Mouse (Mus musculus) liver, embryonic 12.5 days (tissue): ENCODE data around the gene Nup54. TPM values are rescaled to one million over a fixed set of nuclear protein-coding genes. Genes with fewer than 3 reads are reported as not detected.
A peak's percentile ranks its signal among the peaks of the same experiment; 100 is the strongest.

ENCODE experiments used
- ATAC-seq: fragments of 200-750 bp; cut with Nextera tagmentation; 2 replicates; pipeline ENCODE4 v1.8.0; 2017; ENCODE audit warnings: moderate number of reproducible peaks, mild to moderate bottlenecking, moderate library complexity
- H3K27ac ChIP-seq: fragments of 300-500 bp; sonication (generic); 2 replicates; pipeline ENCODE4 v1.5.1; 2016; ENCODE audit warnings: mild to moderate bottlenecking
- H3K27me3 ChIP-seq: fragments of 300-500 bp; sonication (generic); replicated peaks from 2 replicates; pipeline ENCODE4 v1.6.1; 2016; ENCODE audit warnings: mild to moderate bottlenecking, moderate library complexity
- H3K36me3 ChIP-seq: fragments of 300-500 bp; sonication (generic); 2 replicates; pipeline ENCODE4 v1.6.1; 2016; ENCODE audit warnings: mild to moderate bottlenecking, moderate library complexity
- H3K4me1 ChIP-seq: fragments of 300-500 bp; sonication (generic); 2 replicates; pipeline ENCODE4 v1.6.1; 2016
- H3K4me2 ChIP-seq: fragments of 300-500 bp; sonication (generic); 2 replicates; pipeline ENCODE4 v1.6.1; 2016; ENCODE audit warnings: mild to moderate bottlenecking, moderate library complexity
- H3K4me3 ChIP-seq: fragments of 300-500 bp; sonication (generic); 2 replicates; pipeline ENCODE4 v1.5.1; 2016; ENCODE audit warnings: mild to moderate bottlenecking, moderate library complexity
- H3K9ac ChIP-seq: fragments of 300-500 bp; sonication (generic); 2 replicates; pipeline ENCODE4 v1.6.1; 2016; ENCODE audit warnings: mild to moderate bottlenecking, moderate library complexity
- H3K9me3 ChIP-seq: fragments of 300-500 bp; sonication (generic); replicated peaks from 2 replicates; pipeline ENCODE4 v1.6.1; 2016; ENCODE audit warnings: mild to moderate bottlenecking, moderate library complexity
- WGBS: fragments of 180-500 bp; shearing (Covaris S2); methylation state at CpG from one replicate; pipeline ENCODE4 v1.1.7; 2016; ENCODE audit not compliant: insufficient replicate concordance; 5-methylcytosine and 5-hydroxymethylcytosine counted together
- polyA plus RNA-seq: library from polyadenylated mRNA; unstranded; fragments of >200 nt; fragmentation: Nextera tagmentation; extraction: Ambion mirVana; gene quantifications from 2 replicates; pipeline ENCODE4 v1.2.1, GENCODE M21; 2016

Nup54 gene
- polyA plus RNA-seq, 1 experiment from 2014 or later = 49.2 TPM

DNA sequence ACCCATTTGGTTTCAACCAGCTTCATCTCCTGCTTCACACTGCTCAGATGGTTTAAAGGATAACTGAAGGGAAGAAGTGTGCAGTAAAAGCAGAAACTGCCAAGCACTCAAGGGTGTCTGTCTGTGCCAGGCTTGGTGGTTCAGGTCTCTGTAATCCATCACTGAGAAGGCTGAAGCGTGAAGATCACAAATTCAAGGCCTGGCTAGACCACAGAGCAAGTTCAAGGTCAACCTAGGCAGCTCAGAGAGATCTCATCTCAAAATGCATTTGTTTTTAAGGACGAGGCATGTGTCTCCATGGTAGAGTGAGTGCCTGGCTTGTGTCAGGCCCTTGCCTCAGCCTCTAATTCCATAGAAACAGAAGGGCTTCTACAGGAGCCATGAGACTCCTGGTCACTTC is 10.0 kb upstream of the Nup54 start:
- Histone ChIP-seq H3K36me3 (peaks cover 29% of the 10 kb centered on the region), H3K27me3 (no peaks in the 10 kb centered on the region), H3K4me3 (no peak overlapping the region), H3K4me2 (no peak overlapping the region), H3K4me1 (peaks cover 28% of the 10 kb centered on the region), H3K9ac (no peak overlapping the region), H3K9me3 (no peaks in the 10 kb centered on the region), H3K27ac (no peak overlapping the region)
- no peak for ATAC-seq
- WGBS = 77% methylated on average over 2 of the region's 2 CpGs

DNA sequence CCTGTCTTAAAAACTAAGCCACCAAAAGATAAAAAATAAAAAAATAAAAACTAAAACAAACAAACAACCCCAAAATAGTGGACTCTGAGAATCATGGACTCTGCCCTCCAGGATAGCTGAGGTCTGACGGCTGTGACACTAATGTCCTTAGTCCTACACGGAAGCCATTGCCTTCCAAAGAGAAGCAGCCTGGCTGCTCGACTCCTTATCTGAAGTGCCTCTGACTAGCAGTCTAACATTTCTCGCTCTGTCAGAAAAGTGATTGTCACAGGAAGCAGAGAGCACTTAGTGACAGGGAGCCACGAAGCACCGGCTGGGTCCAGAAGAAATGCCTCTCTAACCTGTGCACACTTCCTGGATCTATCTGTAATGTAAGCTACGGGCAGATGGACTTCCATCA is 7.9 kb upstream of the Nup54 start:
- peak overlapping the region; percentile 2; the same call in 1 of the 2 replicates for H3K4me2 ChIP-seq
- no peak overlapping the region for H3K9ac ChIP-seq
- no peaks in the 10 kb centered on the region for H3K9me3 ChIP-seq
- 24% methylated on average over 7 of the region's 7 CpGs for WGBS
- no peak for ATAC-seq
- H3K4me3 ChIP-seq = no peak overlapping the region
- H3K4me1 ChIP-seq = peaks cover 42% of the 10 kb centered on the region
- peaks cover 18% of the 10 kb centered on the region for H3K36me3 ChIP-seq
- H3K27ac ChIP-seq = 0 out of 2 replicates have a peak overlapping the region, but pooled peaks have one; percentile 4
- no peaks in the 10 kb centered on the region for H3K27me3 ChIP-seq

DNA sequence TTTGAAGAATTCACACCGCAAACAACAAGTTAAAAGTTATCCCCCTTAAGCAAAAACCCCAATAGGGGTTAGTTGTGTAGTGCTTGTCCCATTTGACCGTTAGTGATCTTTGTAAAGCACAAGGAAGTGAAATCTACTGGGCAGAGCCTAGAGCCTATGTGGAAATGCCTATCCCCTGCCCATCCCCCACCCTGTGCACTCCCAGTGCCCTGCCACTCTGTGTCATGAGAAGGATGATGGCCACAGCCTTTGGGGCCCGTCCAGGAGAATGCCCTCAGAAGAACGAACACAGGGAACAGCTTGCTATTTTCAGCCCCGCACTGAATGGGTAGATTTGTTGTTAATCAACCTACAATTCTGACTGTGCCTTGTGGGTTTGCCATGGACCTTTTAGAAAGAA is 6.5 kb upstream of the Nup54 start:
- no peak for ATAC-seq
- Histone ChIP-seq H3K27me3 (no peaks in the 10 kb centered on the region), H3K27ac (no peak overlapping the region), H3K9ac (0 out of 2 replicates have a peak overlapping the region, but pooled peaks have one; percentile 22), H3K9me3 (no peaks in the 10 kb centered on the region), H3K4me3 (no peak overlapping the region), H3K4me2 (no peak overlapping the region), H3K4me1 (peaks cover 44% of the 10 kb centered on the region), H3K36me3 (0 out of 2 replicates have a peak, but pooled peaks cover 5% of the 10 kb centered on the region)
- 54% methylated on average over 5 of the region's 5 CpGs for WGBS

DNA sequence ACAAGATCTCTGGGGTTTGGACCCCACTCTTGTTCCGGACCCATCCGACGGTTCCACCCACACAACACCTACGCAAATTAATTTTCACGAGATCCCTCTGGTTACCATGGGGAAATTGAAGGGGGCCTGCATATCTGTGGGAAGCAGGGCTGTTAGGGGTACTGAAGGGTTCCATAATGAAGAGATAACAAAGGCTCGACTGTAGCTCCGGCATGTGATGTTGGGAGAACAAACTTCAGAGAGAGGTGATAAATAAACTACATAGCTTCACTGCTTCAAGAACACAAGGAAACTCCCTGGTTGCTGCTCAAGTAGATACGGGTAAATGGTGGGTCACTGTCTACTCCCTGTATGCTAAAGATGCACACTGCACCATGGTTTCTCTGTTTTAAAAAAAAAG is 3.5 kb upstream of the Nup54 start:
- Histone ChIP-seq H3K4me2 (peak overlapping the region; percentile 11; the same call in 1 of the 2 replicates), H3K27me3 (no peaks in the 10 kb centered on the region), H3K9me3 (no peaks in the 10 kb centered on the region), H3K36me3 (no peaks in the 10 kb centered on the region), H3K4me3 (no peak overlapping the region), H3K9ac (no peak overlapping the region; the same call in 1 of the 2 replicates), H3K4me1 (peaks cover 57% of the 10 kb centered on the region), H3K27ac (peak overlapping the region; percentile 53)
- no peak for ATAC-seq
- 43% methylated on average over 8 of the region's 8 CpGs for WGBS

DNA sequence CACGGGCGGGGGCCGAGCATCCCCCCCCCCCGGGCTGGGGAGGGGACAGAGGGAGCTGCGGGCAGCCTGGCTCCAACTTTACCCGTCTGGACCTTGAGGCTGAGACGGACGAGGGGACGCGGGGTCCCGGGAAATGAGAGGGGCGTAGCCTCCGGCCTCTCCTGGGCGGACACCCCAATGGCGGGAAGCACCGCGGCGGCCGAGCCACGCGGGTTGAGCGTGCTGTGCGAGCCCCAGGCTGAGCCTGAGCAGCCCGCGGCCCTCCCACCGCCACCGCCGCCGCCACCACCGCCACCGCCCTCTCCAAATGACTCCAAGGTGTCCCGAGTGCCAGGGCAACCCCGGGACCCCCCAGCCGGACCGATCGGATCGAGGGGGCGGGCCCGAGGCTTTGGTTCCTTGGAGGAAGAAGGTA is 441 bp downstream of the Nup54 start:
- under 1% methylated on average over 38 of the region's 39 CpGs for WGBS
- Histone ChIP-seq H3K9ac (peak overlapping the region; percentile 90), H3K9me3 (no peaks in the 10 kb centered on the region), H3K27me3 (no peaks in the 10 kb centered on the region), H3K27ac (peak overlapping the region; percentile 92), H3K4me2 (peak overlapping the region; percentile 85), H3K36me3 (peaks cover 11% of the 10 kb centered on the region), H3K4me1 (peaks cover 36% of the 10 kb centered on the region), H3K4me3 (peak overlapping the region; percentile 79)
- ATAC-seq = peak; percentile 78

DNA sequence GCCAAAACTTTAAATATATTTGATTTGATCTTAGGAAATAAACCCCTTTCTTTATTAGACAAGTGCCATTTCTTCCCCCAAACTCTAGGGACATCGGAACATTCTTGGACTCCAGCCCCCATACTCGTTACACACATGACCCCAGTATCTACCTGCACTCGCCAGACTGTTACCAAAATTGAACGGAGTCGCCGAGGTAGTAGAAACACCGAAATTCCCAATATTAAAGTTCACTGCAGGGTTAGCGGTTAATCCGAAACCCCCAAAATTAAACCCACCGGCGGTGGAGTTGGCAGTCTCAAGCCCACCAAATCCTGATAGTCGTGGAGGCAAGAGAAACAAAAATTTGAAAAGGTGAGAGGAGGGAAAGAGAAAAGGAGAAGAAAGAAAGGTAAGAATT is 949 bp downstream of the Nup54 start:
- peak overlapping the region; percentile 79 for H3K4me3 ChIP-seq
- WGBS = 2% methylated on average over 12 of the region's 12 CpGs

DNA sequence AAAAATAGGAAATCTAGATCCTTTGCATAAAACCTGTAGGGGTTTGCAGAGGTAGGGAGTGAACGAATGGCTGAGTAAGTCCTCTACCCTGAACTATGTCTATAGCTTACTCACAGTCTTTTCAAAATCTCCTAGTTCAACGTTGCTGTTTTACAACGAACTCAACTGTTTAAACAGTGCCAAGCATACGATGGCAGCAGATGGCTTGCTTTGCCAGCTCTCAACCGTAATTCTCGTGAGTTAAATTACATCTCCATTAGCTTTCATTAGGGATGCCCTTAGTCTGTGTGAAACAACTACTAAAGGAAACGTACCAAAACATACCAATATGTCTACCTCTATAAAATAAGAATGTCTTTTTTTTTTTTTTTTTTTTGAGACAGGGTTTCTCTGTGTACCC is 3.4 kb downstream of the Nup54 start:
- WGBS = 85% methylated on average over 7 of the region's 7 CpGs
- Histone ChIP-seq H3K27ac (no peak overlapping the region), H3K4me2 (no peak overlapping the region), H3K4me3 (no peak overlapping the region), H3K9ac (no peak overlapping the region), H3K27me3 (no peaks in the 10 kb centered on the region), H3K36me3 (peaks cover 40% of the 10 kb centered on the region), H3K9me3 (no peaks in the 10 kb centered on the region), H3K4me1 (peaks cover 20% of the 10 kb centered on the region)
- no peak for ATAC-seq

More for the DNA sequence above, 949 bp downstream of the Nup54 start:
- ATAC-seq = no peak
- Histone ChIP-seq H3K36me3 (peaks cover 16% of the 10 kb centered on the region), H3K4me2 (peak overlapping the region; percentile 85), H3K9me3 (no peaks in the 10 kb centered on the region), H3K9ac (peak overlapping the region; percentile 90), H3K27ac (peak overlapping the region; percentile 92), H3K4me1 (peaks cover 33% of the 10 kb centered on the region), H3K27me3 (no peaks in the 10 kb centered on the region)

DNA sequence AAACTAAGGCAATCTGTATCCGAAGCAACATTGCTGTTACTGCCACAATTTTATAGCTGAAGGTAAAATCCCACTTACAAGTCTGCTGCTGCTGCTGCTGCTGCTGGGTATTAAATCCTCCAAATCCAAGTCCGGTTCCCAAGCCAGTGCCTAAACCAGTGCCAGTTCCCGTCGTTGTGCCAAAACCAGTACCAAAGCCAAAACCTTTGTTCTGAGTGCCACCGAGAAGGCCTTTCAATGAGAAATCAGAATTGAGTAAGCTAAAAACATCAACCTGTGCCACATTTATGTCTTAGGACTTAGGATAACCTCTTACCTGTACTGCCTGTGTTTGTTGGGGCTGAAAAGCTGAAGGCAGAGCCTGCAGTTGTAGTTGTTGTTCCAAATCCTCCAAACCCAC is 4.3 kb downstream of the Nup54 start:
- Histone ChIP-seq H3K4me3 (no peak overlapping the region), H3K27ac (no peak overlapping the region), H3K36me3 (peaks cover 47% of the 10 kb centered on the region), H3K9ac (no peak overlapping the region), H3K9me3 (no peaks in the 10 kb centered on the region), H3K4me1 (peaks cover 16% of the 10 kb centered on the region), H3K4me2 (no peak overlapping the region), H3K27me3 (no peaks in the 10 kb centered on the region)
- WGBS = 87% methylated on average over 5 of the region's 5 CpGs
- ATAC-seq = no peak

DNA sequence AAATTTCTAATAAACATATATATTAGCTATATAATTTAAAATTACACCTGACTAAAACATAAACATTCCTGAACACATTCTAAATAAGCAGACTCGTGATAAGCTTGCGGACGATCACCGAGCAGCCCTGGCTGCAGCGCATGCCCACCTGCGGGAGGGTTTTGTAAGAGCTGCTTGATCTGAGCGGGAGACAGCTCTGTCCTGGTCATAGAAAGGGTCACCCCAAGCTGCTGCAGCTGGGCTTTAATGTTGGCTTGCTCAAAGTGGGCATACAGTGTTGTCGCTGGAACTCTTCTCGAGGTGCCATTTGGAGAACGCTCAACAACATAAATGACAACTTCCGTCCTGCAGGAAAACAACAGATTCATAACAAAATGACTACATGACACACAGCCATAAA is 10.9 kb downstream of the Nup54 start:
- Histone ChIP-seq H3K9ac (no peak overlapping the region), H3K27me3 (no peaks in the 10 kb centered on the region), H3K4me1 (no peaks in the 10 kb centered on the region), H3K36me3 (peaks cover 98% of the 10 kb centered on the region), H3K4me2 (no peak overlapping the region), H3K27ac (no peak overlapping the region), H3K9me3 (no peaks in the 10 kb centered on the region), H3K4me3 (no peak overlapping the region)
- WGBS = 87% methylated on average over 11 of the region's 11 CpGs
- ATAC-seq = no peak

DNA sequence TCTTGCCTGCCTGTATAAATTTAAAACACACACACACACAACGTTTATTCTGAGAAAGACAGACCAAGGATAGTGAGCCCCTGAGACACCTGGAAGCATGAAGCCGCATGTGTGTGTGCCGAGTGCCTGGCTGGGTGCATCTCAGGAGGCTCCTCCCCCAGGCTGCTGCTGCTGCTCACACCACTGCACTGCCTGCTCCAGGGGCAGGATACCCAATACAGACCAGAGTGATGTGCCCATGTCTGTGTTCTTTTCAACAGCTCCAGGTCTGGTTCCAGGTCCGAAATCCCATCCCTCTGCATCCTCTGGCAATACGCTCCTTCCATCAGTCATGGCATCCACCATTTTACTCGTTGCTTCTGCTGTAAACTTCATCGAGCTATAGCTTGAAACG is 21.0 kb downstream of the Nup54 start:
- peaks cover 51% of the 10 kb centered on the region for H3K36me3 ChIP-seq
- 73% methylated on average over 8 of the region's 8 CpGs for WGBS
- no peaks in the 10 kb centered on the region for H3K9me3 ChIP-seq
- H3K9ac ChIP-seq = no peak overlapping the region
- ATAC-seq = no peak
- no peak overlapping the region for H3K4me2 ChIP-seq
- H3K27me3 ChIP-seq = no peaks in the 10 kb centered on the region
- H3K4me3 ChIP-seq = no peak overlapping the region
- no peak overlapping the region for H3K27ac ChIP-seq
- no peaks in the 10 kb centered on the region for H3K4me1 ChIP-seq

DNA sequence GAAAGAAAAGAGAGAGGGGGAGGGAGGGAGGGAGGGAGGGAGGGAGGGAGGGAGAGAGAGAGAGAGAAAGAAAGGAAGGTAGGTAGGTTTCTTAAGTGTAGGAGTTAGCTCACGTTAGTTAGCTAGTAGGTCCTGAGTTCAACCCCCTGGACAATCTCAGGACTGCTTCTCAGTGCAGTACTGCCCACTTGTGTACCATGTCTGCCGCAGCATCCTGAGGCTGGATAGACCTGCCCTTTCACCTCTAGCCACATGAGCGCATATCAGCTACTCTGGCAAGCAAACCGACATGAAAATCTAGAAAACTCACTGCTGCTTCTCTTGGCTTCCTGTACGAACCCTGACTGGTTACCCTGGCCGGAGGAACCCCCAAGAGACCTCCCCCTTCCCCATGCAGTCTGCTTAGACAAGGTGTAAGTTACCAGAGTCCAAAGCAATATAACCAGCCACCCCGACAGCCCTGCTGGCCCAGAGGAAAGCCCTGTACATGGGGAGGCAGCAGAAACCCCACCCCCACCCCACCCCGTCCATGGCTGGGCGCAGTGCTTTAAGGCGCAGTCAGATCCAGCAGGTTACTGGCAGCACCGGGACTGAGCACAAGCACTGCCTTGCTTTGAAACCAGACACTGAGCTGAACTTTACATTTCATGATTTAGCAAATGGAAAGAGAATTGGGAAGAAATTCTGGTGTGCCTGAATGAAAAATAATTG is 21.6 kb downstream of the Nup54 start:
- ATAC-seq = no peak

DNA sequence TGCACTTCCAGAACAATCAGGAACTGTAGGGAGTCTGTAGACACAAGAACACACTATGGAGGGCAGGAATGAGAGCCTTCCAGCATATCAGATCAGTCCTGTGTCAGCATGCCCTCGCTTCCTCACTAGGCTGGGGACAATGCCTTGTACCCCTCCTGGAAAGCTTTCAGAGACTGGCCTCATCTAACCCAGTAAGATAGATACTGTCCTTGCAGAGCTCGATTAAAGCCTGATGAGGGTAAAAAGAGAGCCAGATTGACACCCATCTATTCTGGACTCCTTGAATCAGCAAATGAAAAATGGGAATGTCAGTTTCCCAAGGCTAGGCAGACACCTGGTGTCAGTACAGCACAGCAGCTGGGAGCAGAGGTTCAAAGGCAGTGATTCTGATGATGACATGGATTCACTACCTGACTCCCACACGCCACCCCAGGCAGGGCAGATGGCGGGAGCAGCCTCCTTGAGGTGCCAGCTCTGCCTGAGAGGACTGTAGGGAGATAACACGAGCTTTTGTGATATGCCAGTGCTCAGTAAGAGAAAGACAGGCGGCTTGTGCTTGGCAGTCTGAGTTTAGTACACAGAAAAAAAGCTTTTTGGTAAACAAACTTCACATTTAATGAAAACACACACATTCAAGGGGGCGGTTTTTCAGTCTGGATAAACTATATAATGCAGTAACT is 23.4 kb downstream of the Nup54 start:
- Histone ChIP-seq H3K27me3 (no peaks in the 10 kb centered on the region), H3K9me3 (no peaks in the 10 kb centered on the region), H3K9ac (no peak overlapping the region), H3K27ac (no peak overlapping the region), H3K4me1 (no peaks in the 10 kb centered on the region), H3K4me2 (no peak overlapping the region), H3K4me3 (no peak overlapping the region), H3K36me3 (peaks cover 28% of the 10 kb centered on the region)
- 59% methylated on average over 7 of the region's 7 CpGs for WGBS
- ATAC-seq = no peak

More for the DNA sequence above, 21.6 kb downstream of the Nup54 start:
- 78% methylated on average over 11 of the region's 11 CpGs for WGBS
- Histone ChIP-seq H3K4me3 (no peak overlapping the region), H3K27ac (no peak overlapping the region), H3K9me3 (no peaks in the 10 kb centered on the region), H3K36me3 (peaks cover 45% of the 10 kb centered on the region), H3K27me3 (no peaks in the 10 kb centered on the region), H3K9ac (no peak overlapping the region), H3K4me2 (no peak overlapping the region), H3K4me1 (no peaks in the 10 kb centered on the region)
